Mouse (Mus musculus): ENCODE data around the gene Ndufab1. TPM values are rescaled to one million over a fixed set of nuclear protein-coding genes. Genes with fewer than 3 reads are reported as not detected.
A peak's percentile ranks its signal among the peaks of the same experiment; 100 is the strongest.
"Not testable (repeated sequence)": the region's sequence is repeated elsewhere in the genome, so short reads cannot be mapped to it uniquely, and the experiment has no call there.

Ndufab1 gene
- 1,818 and 1,889 TPM in 2 replicates for polyA plus RNA-seq (2012; ENCODE audit: insufficient read depth, insufficient read length, missing spikeins)

GRCm38 (mm10) chr7:122101747-122102244 is at the start of gene Ndufab1:
Ndufab1 (minus strand) TSS chr7:122101886.
- peak within 1 kb of the TSS; percentile 90 for H3K27ac ChIP-seq (replicated peaks; ENCODE audit: low read depth, low read length)
- peaks cover 2% of the 10 kb centered on the region; the same call in 1 of the 2 replicates for H3K4me1 ChIP-seq (ENCODE audit: control insufficient read depth, insufficient read depth, insufficient read length, low read length)
- H3K4me3 ChIP-seq (ENCODE audit: insufficient read depth, low read depth, low read length) = peak within 1 kb of the TSS; percentile 75

- H3K4me1 ChIP-seq (ENCODE audit: control insufficient read depth, insufficient read depth, insufficient read length, low read length) = no peaks in the 10 kb centered on the region
- no peak overlapping the region for H3K4me3 ChIP-seq (ENCODE audit: insufficient read depth, low read depth, low read length)
- H3K27ac ChIP-seq (replicated peaks; ENCODE audit: low read depth, low read length) = no peak overlapping the region
Observed at GRCm38 (mm10) chr7:122140991-122141390, 39.3 kb upstream of the Ndufab1 start.

- no peak overlapping the region for H3K4me3 ChIP-seq (ENCODE audit: insufficient read depth, low read depth, low read length)
- no peaks in the 10 kb centered on the region for H3K4me1 ChIP-seq (ENCODE audit: control insufficient read depth, insufficient read depth, insufficient read length, low read length)
- H3K27ac ChIP-seq (replicated peaks; ENCODE audit: low read depth, low read length) = no peak overlapping the region
Observed at GRCm38 (mm10) chr7:122138190-122138589, 36.5 kb upstream of the Ndufab1 start.

- no peak overlapping the region for H3K4me3 ChIP-seq (ENCODE audit: insufficient read depth, low read depth, low read length)
- H3K27ac ChIP-seq (replicated peaks; ENCODE audit: low read depth, low read length) = no peak overlapping the region
- H3K4me1 ChIP-seq (ENCODE audit: control insufficient read depth, insufficient read depth, insufficient read length, low read length) = no peaks in the 10 kb centered on the region
Observed at GRCm38 (mm10) chr7:122137071-122137470, 35.4 kb upstream of the Ndufab1 start.

DNA sequence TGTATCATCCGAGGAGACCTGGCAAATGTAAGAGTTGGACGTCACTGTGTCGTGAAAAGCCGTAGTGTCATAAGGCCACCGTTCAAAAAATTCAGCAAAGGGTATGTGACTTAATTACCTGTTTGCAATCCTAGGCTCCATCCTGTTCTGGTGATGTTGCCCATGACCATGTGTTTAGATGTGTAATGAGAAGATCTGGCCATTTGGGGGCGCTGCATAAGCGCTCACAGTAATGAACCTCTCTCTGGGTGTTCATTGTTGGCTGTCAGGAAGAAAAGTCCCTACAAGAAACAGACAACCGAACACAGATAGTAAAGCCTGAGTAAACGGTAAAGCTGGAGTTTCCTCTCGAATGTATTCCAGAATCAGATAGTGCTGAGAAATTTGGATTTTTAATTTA is 33.4 kb upstream of the Ndufab1 start:
- Histone ChIP-seq H3K4me1 (ENCODE audit: control insufficient read depth, insufficient read depth, insufficient read length, low read length) (no peaks in the 10 kb centered on the region), H3K27ac (replicated peaks; ENCODE audit: low read depth, low read length) (no peak overlapping the region), H3K4me3 (ENCODE audit: insufficient read depth, low read depth, low read length) (no peak overlapping the region)

DNA sequence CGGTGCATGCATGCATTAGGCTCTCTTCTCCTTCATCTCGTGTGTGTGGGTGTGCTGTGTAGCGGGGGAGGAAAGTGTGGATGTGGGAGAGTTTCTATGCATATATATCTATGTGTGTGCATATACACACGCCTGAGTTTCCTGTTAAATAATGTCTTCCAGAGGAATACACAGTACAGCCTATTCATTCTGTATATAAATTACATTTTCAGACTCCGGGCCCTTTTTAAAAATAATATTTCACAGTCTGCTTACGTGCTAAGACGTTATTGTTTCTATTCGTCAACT is 31.6 kb upstream of the Ndufab1 start:
- Histone ChIP-seq H3K4me3 (ENCODE audit: insufficient read depth, low read depth, low read length) (peak overlapping the region; percentile 84), H3K27ac (replicated peaks; ENCODE audit: low read depth, low read length) (peak overlapping the region; percentile 85), H3K4me1 (ENCODE audit: control insufficient read depth, insufficient read depth, insufficient read length, low read length) (no peaks in the 10 kb centered on the region)

DNA sequence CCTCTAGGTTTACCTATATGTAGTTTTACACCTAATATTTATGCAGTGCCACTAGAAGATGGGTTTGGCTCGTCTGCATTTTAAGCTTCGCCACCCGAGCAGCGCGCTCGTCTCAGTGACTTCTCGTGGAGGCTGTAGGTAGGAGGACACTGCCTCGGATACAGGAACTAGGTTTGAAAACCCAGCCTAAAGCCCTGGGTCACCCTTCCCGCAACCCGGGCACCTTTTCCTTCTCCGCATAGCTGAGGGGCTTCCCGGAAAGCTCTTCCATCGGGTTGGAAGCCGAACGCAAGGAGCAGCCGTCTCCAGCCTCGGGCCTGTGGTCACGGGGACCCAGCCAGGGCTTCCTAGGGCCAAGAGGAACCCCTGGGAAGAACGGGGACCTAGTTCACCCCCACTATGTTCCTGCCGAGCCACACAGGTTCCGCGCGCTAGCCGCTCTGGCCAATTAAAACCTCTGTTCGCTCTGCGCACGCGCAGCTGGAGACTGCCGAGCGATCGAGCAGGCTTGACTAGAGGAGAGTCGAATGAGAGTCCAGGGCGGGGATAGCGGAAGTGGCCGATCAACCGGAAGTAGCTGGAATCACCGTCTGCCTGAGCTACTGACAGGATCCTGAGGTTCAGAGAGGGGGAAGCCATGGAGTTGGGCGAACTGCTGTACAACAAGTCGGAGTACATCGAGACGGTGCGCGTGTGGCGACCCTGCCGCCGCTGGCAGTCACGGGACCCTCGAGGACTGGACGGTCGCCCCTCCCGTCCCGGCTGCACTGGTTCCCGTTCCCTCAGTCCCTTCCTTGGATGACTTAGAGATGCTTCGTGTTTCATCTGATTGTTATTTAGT is 31.0 kb upstream of the Ndufab1 start, which contains the start of the genes Palb2 and Dctn5:
Gene Palb2 (minus strand): TSS at position 489 of the 841 bp plus-strand sequence.
Gene Dctn5 (plus strand): TSS at position 545 of the 841 bp plus-strand sequence.
- peak within 1 kb of the TSS; percentile 85 for H3K27ac ChIP-seq (replicated peaks; ENCODE audit: low read depth, low read length)
- no peaks in the 10 kb centered on the region for H3K4me1 ChIP-seq (ENCODE audit: control insufficient read depth, insufficient read depth, insufficient read length, low read length)
- H3K4me3 ChIP-seq (ENCODE audit: insufficient read depth, low read depth, low read length) = peak within 1 kb of the TSS; percentile 84

DNA sequence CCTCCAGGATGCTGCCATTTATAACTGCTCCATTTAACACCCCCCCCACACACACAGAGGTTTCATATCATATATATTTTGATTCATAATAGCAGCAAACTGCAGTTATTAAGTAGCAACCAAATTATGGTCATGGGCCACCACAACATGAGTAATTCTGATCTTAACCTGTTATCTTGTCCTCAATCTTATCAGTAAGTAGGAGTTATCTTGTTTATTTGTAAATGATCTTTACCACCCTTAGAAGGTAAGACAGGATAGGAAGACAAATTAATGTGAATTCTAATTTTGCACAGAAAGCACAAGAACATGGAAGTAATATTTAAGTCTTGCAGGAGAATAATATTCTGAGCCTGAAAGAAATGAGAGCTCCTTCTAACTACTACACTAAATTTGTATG is 30.1 kb upstream of the Ndufab1 start:
- H3K4me3 ChIP-seq (ENCODE audit: insufficient read depth, low read depth, low read length) = no peak overlapping the region
- no peak overlapping the region for H3K27ac ChIP-seq (replicated peaks; ENCODE audit: low read depth, low read length)
- no peaks in the 10 kb centered on the region for H3K4me1 ChIP-seq (ENCODE audit: control insufficient read depth, insufficient read depth, insufficient read length, low read length)

DNA sequence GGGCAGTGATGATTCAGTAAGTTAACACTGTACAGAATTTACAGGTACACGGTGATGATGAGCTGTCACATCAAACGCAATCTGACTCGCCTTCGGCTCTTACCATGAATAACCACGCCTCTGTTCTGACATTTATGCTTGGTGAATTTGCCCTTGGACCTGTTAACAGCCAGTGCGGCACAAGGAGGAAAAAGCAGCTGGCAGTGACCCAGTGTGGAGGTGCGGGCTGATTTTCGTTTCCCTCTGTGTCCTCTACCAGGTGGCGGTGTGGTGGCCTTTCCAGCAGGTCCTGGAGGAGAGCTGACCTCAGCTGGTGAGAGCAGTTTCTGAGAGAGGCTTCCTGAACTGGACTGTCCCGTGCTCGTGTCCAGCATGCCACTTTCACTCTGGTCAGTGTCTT is 25.3 kb upstream of the Ndufab1 start:
- no peak overlapping the region for H3K27ac ChIP-seq (replicated peaks; ENCODE audit: low read depth, low read length)
- no peaks in the 10 kb centered on the region for H3K4me1 ChIP-seq (ENCODE audit: control insufficient read depth, insufficient read depth, insufficient read length, low read length)

DNA sequence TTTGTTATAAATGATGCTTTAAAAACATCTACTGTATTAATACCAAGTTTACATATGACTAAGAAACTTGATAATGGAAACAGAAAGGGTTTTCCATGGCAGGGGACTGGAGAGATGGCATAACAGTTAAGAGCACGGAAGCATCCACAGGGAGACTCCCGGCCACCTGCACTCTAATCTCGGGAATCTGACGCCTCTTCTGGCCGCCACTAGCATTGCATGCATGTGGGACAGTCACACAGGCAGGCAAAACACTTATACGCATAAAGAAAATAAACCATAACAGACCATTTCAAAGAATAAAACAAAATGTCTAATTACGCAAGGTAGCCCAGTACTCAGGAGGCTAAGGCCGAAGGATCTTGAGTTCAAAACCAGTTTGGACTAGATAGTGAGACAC is 23.9 kb upstream of the Ndufab1 start:
- Histone ChIP-seq H3K27ac (replicated peaks; ENCODE audit: low read depth, low read length) (no peak overlapping the region), H3K4me3 (ENCODE audit: insufficient read depth, low read depth, low read length) (no peak overlapping the region), H3K4me1 (ENCODE audit: control insufficient read depth, insufficient read depth, insufficient read length, low read length) (no peaks in the 10 kb centered on the region)

More for the DNA sequence above, 25.3 kb upstream of the Ndufab1 start:
- H3K4me3 ChIP-seq (ENCODE audit: insufficient read depth, low read depth, low read length) = no peak overlapping the region

GRCm38 (mm10) chr7:122123518-122123917 is 21.8 kb upstream of the Ndufab1 start:
- Histone ChIP-seq H3K4me3 (ENCODE audit: insufficient read depth, low read depth, low read length) (no peak overlapping the region), H3K4me1 (ENCODE audit: control insufficient read depth, insufficient read depth, insufficient read length, low read length) (no peaks in the 10 kb centered on the region)

GRCm38 (mm10) chr7:122108206-122108605 is 6.5 kb upstream of the Ndufab1 start:
- H3K4me1 ChIP-seq (ENCODE audit: control insufficient read depth, insufficient read depth, insufficient read length, low read length) = no peaks in the 10 kb centered on the region
- H3K27ac ChIP-seq (replicated peaks; ENCODE audit: low read depth, low read length) = no peak overlapping the region
- H3K4me3 ChIP-seq (ENCODE audit: insufficient read depth, low read depth, low read length) = no peak overlapping the region

More at GRCm38 (mm10) chr7:122123518-122123917, 21.8 kb upstream of the Ndufab1 start:
- no peak overlapping the region for H3K27ac ChIP-seq (replicated peaks; ENCODE audit: low read depth, low read length)

GRCm38 (mm10) chr7:122101014-122101746 is 506 bp downstream of the Ndufab1 start:
- Histone ChIP-seq H3K27ac (replicated peaks; ENCODE audit: low read depth, low read length) (peak overlapping the region; percentile 90), H3K4me3 (ENCODE audit: insufficient read depth, low read depth, low read length) (peak overlapping the region; percentile 75)
- not testable (repeated sequence) for H3K4me1 ChIP-seq (ENCODE audit: control insufficient read depth, insufficient read depth, insufficient read length, low read length)

DNA sequence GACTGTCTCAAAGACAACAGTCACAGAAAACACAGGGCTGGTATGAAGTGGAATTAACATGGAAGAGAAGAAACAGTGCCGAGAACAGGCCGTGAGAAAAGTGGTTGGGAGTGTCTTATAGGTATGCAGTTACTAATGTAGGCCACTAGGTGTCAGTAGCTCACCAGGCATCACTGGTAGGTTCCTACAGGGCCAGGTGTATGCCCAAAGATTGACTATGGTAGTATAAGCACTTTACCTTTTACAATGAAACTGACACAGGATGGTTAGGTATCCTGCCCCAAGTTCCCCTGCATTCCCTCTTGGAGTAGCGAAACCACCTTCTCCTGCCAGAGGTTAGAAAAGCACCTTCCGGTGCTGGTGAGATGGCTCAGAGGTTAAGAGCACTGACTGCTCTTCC is 2.5 kb downstream of the Ndufab1 start:
- Histone ChIP-seq H3K4me3 (ENCODE audit: insufficient read depth, low read depth, low read length) (no peak overlapping the region), H3K4me1 (ENCODE audit: control insufficient read depth, insufficient read depth, insufficient read length, low read length) (peaks cover 2% of the 10 kb centered on the region; the same call in 1 of the 2 replicates), H3K27ac (replicated peaks; ENCODE audit: low read depth, low read length) (no peak overlapping the region)

DNA sequence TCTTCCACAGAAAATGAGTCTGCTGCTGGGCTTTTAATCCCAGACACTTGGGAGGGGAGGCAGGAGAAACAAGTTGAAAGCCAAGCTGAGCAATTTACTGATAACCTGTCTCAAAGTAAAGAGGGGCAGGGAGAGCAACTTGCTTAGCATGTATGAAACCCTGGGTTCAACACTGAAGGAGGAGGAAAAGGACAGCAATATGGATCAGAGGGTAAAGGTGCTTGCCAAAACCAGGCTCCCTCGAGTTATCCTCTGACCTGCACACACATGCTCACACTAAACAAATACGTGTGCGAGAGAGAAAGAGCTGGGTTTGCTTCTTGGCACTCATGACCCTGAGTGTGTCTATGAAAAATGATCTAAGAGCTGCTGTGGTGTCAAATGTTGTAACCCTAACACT is 3.7 kb downstream of the Ndufab1 start:
- no peak overlapping the region for H3K27ac ChIP-seq (replicated peaks; ENCODE audit: low read depth, low read length)
- no peak overlapping the region for H3K4me3 ChIP-seq (ENCODE audit: insufficient read depth, low read depth, low read length)
- H3K4me1 ChIP-seq (ENCODE audit: control insufficient read depth, insufficient read depth, insufficient read length, low read length) = peaks cover 2% of the 10 kb centered on the region; the same call in 1 of the 2 replicates

Data from brown adipose tissue, adult 24 weeks (tissue).